Mouse (Mus musculus) C2C12 (cell line): ENCODE data around the gene Bcl2l1. TPM values are rescaled to one million over a fixed set of nuclear protein-coding genes. Genes with fewer than 3 reads are reported as not detected.

Experiments used
- H3K27me3 ChIP-seq: one replicate; pipeline ENCODE4 v1.6.1; 2011; ENCODE audit not compliant: control insufficient read depth, insufficient read depth, insufficient read length
- H3K36me3 ChIP-seq: one replicate; pipeline ENCODE4 v1.6.1; 2011; ENCODE audit not compliant: control insufficient read depth, insufficient read depth
- H3K4me3 ChIP-seq: one replicate; pipeline ENCODE4 v1.5.1; 2011; ENCODE audit warnings: mild to moderate bottlenecking, control low read depth; ENCODE audit not compliant: poor library complexity, insufficient read depth, severe bottlenecking
- H3K79me2 ChIP-seq: one replicate; pipeline ENCODE4 v1.6.1; 2011; ENCODE audit not compliant: control insufficient read depth, insufficient read depth
- H3K79me3 ChIP-seq: one replicate; pipeline ENCODE4 v1.6.1; 2011; ENCODE audit warnings: low read depth, control low read depth
- H3ac ChIP-seq: one replicate; pipeline ENCODE3; 2011; ENCODE audit warnings: low read depth; ENCODE audit not compliant: control insufficient read depth, insufficient read length
- CEBPB ChIP-seq: IDR thresholded peaks from one replicate; pipeline ENCODE4 v1.6.1; 2011; ENCODE audit warnings: low read depth, mild to moderate bottlenecking, control low read depth, moderate library complexity
- CTCF ChIP-seq: IDR thresholded peaks from one replicate; pipeline ENCODE4 v1.5.1; 2011; ENCODE audit not compliant: control insufficient read depth, insufficient read depth, insufficient read length
- FOSL1 ChIP-seq: IDR thresholded peaks from one replicate; pipeline ENCODE4 v1.8.0; 2011; ENCODE audit warnings: mild to moderate bottlenecking, low read length; ENCODE audit not compliant: poor library complexity, insufficient read depth, severe bottlenecking
- MAX ChIP-seq: IDR thresholded peaks from one replicate; pipeline ENCODE4 v1.6.1; 2011; ENCODE audit warnings: mild to moderate bottlenecking, control low read depth
- MYOD1 ChIP-seq: IDR thresholded peaks from one replicate; pipeline ENCODE4 v1.6.1; 2011; ENCODE audit warnings: low read depth; ENCODE audit not compliant: control insufficient read depth, insufficient read length
- MYOG ChIP-seq: IDR thresholded peaks from one replicate; pipeline ENCODE4 v1.6.1; 2011; ENCODE audit not compliant: control insufficient read depth, insufficient read length; ENCODE audit errors: extremely low read depth
- USF1 ChIP-seq: IDR thresholded peaks from one replicate; pipeline ENCODE4 v1.6.1; 2011; ENCODE audit warnings: low read depth, mild to moderate bottlenecking, control low read depth, moderate library complexity
- polyA plus RNA-seq: library from polyadenylated mRNA; unstranded; fragments of >200 nt; fragmentation: generic; extraction: Trizol; gene quantifications from one replicate; pipeline ENCODE4 v1.2.1, GENCODE M21; 2012; ENCODE audit warnings: missing spikeins

Gene Bcl2l1
- polyA plus RNA-seq, 1 experiment = 67.3 TPM

DNA sequence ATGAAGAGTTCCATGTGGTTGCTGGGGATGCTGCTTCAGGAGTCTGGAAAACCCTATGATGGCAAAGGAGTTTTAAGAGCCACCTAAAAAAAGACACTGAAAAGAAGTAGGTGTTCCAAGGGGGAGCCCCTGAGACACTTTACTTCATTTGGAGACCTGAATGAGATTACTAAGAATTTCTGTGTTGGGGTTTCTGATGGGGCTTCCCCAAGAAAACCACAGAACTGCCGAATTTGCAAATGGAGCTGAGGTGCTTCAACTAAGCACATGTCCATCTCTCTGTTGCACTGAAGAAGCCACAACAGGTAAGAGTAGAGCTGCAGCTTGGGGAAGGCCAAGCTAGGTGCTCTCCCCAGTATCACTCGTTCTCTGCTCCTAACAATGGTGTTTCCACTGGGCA, 5.8 kb downstream of the Bcl2l1 start:
- Histone ChIP-seq H3K4me3 (no peak overlapping the region), H3K27me3 (no peaks in the 10 kb centered on the region), H3ac (no peak overlapping the region), H3K79me2 (peaks cover 96% of the 10 kb centered on the region), H3K36me3 (peaks cover 59% of the 10 kb centered on the region), H3K79me3 (peaks cover 89% of the 10 kb centered on the region)
- no peak for TF ChIP-seq MYOG
- no peak for TF ChIP-seq CTCF
- no peak for TF ChIP-seq MAX
- no peak for TF ChIP-seq USF1
- no peak for TF ChIP-seq MYOD1
- TF ChIP-seq CEBPB = no peak
- no peak for TF ChIP-seq FOSL1

DNA sequence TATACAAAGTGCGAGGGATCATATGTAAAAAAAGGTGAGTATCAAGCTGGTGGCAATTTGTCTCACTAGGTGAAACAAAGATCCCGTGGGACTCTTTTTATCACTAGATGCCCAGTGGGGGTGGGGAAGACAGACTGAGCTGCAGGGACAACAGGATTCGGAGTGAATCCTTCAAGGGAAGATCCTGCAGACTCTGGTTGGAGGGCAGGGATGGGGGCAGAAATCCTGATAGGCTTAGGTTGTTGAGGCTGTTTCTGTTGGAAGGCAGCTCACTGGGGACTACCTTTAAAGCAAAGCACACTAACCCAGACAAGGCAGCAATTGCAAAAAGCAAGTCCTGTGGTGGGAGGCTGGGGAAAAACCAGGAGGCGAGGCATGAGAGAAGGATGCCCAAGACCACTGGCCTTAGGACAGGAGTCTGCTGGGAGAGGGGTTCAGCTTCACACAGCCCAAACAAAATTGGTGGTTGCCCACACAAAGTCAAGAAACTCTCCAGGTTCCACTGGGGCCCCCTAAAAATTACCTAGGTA, 6.3 kb downstream of the Bcl2l1 start:
- Histone ChIP-seq H3K4me3 (no peak overlapping the region), H3K36me3 (peaks cover 63% of the 10 kb centered on the region), H3K79me2 (peaks cover 98% of the 10 kb centered on the region), H3ac (no peak overlapping the region), H3K79me3 (peaks cover 88% of the 10 kb centered on the region), H3K27me3 (no peaks in the 10 kb centered on the region)
- TF ChIP-seq USF1 = no peak
- TF ChIP-seq CEBPB = no peak
- no peak for TF ChIP-seq CTCF
- no peak for TF ChIP-seq MYOD1
- no peak for TF ChIP-seq MAX
- no peak for TF ChIP-seq FOSL1
- TF ChIP-seq MYOG = no peak

- peaks cover 69% of the 10 kb centered on the region for H3K36me3 ChIP-seq
Measured at GRCm38 (mm10) chr2:152824438-152825167, 6.9 kb downstream of the Bcl2l1 start.

GRCm38 (mm10) chr2:152823770-152824169, 7.8 kb downstream of the Bcl2l1 start:
- Histone ChIP-seq H3K36me3 (peaks cover 77% of the 10 kb centered on the region), H3K79me3 (peaks cover 87% of the 10 kb centered on the region), H3K4me3 (no peak overlapping the region), H3K27me3 (no peaks in the 10 kb centered on the region), H3ac (no peak overlapping the region), H3K79me2 (peaks cover 98% of the 10 kb centered on the region)
- TF ChIP-seq MYOG = no peak

More at GRCm38 (mm10) chr2:152824438-152825167, 6.9 kb downstream of the Bcl2l1 start:
- Histone ChIP-seq H3ac (no peak overlapping the region), H3K79me3 (peaks cover 87% of the 10 kb centered on the region), H3K4me3 (no peak overlapping the region), H3K27me3 (no peaks in the 10 kb centered on the region), H3K79me2 (peaks cover 98% of the 10 kb centered on the region)
- TF ChIP-seq MYOG (no peak), FOSL1 (no peak), CTCF (no peak), CEBPB (no peak)

DNA sequence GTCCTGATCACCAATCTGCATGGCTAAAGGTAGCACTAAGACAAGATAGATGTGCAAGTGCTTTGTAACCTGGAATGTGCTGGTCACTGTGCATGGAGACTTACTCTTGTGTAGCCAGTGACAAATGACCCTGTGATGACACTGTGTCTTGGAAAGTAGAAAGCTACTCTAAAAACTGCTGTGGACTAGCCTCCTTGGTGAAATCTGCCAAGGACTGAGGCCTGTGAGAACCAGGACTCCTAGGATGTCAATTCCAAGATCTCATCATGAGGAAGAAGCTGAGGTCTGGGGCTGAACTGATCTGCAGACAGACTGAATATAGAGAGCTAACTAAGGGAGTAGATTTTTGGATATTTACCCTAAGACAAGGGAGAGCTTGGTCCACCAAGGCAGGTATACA, 10.0 kb downstream of the Bcl2l1 start:
- Histone ChIP-seq H3K4me3 (no peak overlapping the region), H3K79me3 (peaks cover 87% of the 10 kb centered on the region), H3K36me3 (peaks cover 81% of the 10 kb centered on the region), H3ac (no peak overlapping the region), H3K27me3 (no peaks in the 10 kb centered on the region), H3K79me2 (peaks cover 98% of the 10 kb centered on the region)
- TF ChIP-seq USF1 (no peak), CTCF (no peak), MAX (no peak), MYOD1 (no peak), MYOG (no peak), FOSL1 (no peak), CEBPB (no peak)

GRCm38 (mm10) chr2:152821023-152821422, 10.5 kb downstream of the Bcl2l1 start:
- H3K27me3 ChIP-seq = no peaks in the 10 kb centered on the region
- H3ac ChIP-seq = no peak overlapping the region
- peaks cover 80% of the 10 kb centered on the region for H3K36me3 ChIP-seq
- H3K79me2 ChIP-seq = peaks cover 98% of the 10 kb centered on the region
- H3K4me3 ChIP-seq = no peak overlapping the region
- TF ChIP-seq CEBPB = no peak
- peaks cover 87% of the 10 kb centered on the region for H3K79me3 ChIP-seq
